14 mouse cellular contexts compared by ENCODE assay signal in the genomic region with DNA sequence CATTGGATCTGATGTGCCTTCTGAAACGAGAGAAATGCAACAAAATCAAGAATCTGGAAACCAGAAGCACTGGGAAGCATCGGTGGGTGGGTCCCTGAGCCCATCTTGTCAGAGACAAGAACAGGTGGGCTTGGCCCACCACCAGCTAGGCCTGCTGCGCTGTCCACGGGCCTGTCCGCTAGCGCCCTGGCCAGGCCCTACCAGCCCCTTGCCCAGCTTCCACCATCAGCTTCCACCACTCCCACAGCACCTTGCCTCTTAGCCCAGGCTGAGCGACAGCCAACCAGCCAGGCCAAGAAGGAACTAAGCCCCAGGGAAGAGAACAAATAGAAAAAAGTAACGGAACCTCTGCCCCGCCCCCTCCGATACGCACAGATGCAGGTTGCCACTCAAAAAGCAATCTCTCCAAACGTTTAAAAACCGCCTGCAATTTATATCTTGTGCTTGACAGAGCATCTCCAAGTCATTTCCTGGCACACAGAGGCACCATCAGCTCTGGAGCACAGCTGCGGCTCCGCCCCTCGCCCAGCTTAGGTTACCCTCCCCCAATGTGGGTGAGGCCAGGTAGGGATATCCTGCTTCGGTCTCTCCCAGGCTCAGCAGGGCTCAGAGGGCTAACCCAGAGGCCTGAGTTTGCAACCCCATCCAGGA.
DNase-seq lines count a peak whose midpoint lies in the region; ATAC-seq and TF ChIP-seq lines count a peak whose summit lies in the region.
"Had no signal": no experiment of that assay in that cellular context is flagged by ENCODE, and none has a peak within 500 bp of the region (broad histone marks: within the 10 kb centered on the region; RNA-seq: fewer than 3 reads in every experiment).

No protein-coding gene starts in this region.

- H3K27me3 ChIP-seq in forebrain, embryonic 15.5 days, result 0 out of 2 replicates have a peak, but pooled peaks cover 2% of the 10 kb centered on the region
- peaks cover 42% of the 10 kb centered on the region for H3K27me3 ChIP-seq in forebrain, embryonic 12.5 days
- H3K27me3 ChIP-seq in midbrain, embryonic 12.5 days, result peaks cover 36% of the 10 kb centered on the region
- no peaks in the 10 kb centered on the region for H3K27me3 ChIP-seq in midbrain, embryonic 16.5 days (ENCODE audit: control insufficient read depth, insufficient read depth, low read depth, low read length)
- H3K27me3 ChIP-seq in E14TG2a.4 (ENCODE audit: insufficient read depth, low read length), result peaks cover 59% of the 10 kb centered on the region
- H3K27me3 ChIP-seq in hindbrain, embryonic 13.5 days, result 0 out of 2 replicates have a peak, but pooled peaks cover 7% of the 10 kb centered on the region
- H3K27me3 ChIP-seq in intestine, embryonic 16.5 days (replicated peaks; ENCODE audit: control insufficient read depth, insufficient read depth, low read length), result no peaks in the 10 kb centered on the region

- ATAC-seq in forebrain, embryonic 15.5 days (replicated peaks), result peak; percentile 38; the same call in 1 of the 2 replicates
- no peak for ATAC-seq in forebrain, embryonic 12.5 days (ENCODE audit: low FRiP score)
- no peak for ATAC-seq in midbrain, embryonic 12.5 days (ENCODE audit: low FRiP score, low read depth)
- ATAC-seq in midbrain, embryonic 16.5 days, result no peak
- no peak for ATAC-seq in hindbrain, embryonic 13.5 days (ENCODE audit: low FRiP score)
- no peak for ATAC-seq in intestine, embryonic 16.5 days

- H3K4me2 ChIP-seq in forebrain, embryonic 15.5 days (replicated peaks), result no peak overlapping the region
- no peak overlapping the region for H3K4me2 ChIP-seq in forebrain, embryonic 12.5 days
- H3K4me2 ChIP-seq in midbrain, embryonic 12.5 days (replicated peaks), result no peak overlapping the region
- H3K4me2 ChIP-seq in midbrain, embryonic 16.5 days (ENCODE audit: low read length), result no peak overlapping the region
- no peak overlapping the region for H3K4me2 ChIP-seq in hindbrain, embryonic 13.5 days
- H3K4me2 ChIP-seq in intestine, embryonic 16.5 days (ENCODE audit: low read depth, low read length), result no peak overlapping the region
- H3K4me2 ChIP-seq: limb, embryonic 15.5 days; midbrain, embryonic 11.5 days had no signal

- no peak overlapping the region for H3K4me3 ChIP-seq in forebrain, embryonic 15.5 days
- H3K4me3 ChIP-seq in forebrain, embryonic 12.5 days (replicated peaks), result no peak overlapping the region
- no peak overlapping the region for H3K4me3 ChIP-seq in midbrain, embryonic 12.5 days
- H3K4me3 ChIP-seq in midbrain, embryonic 16.5 days (ENCODE audit: low read depth, low read length), result no peak overlapping the region
- peak overlapping the region; percentile 54 for H3K4me3 ChIP-seq in E14TG2a.4 (replicated peaks; ENCODE audit: low read length)
- no peak overlapping the region for H3K4me3 ChIP-seq in hindbrain, embryonic 13.5 days
- H3K4me3 ChIP-seq in intestine, embryonic 16.5 days (ENCODE audit: low read length), result no peak overlapping the region
- H3K4me3 ChIP-seq: left cerebral cortex, adult 2 months; limb, embryonic 15.5 days had no signal

- no peak overlapping the region for H3K9ac ChIP-seq in forebrain, embryonic 15.5 days (replicated peaks)
- H3K9ac ChIP-seq in forebrain, embryonic 12.5 days, result no peak overlapping the region
- H3K9ac ChIP-seq in midbrain, embryonic 12.5 days (replicated peaks), result no peak overlapping the region
- no peak overlapping the region for H3K9ac ChIP-seq in midbrain, embryonic 16.5 days (ENCODE audit: low read depth, low read length)
- no peak overlapping the region for H3K9ac ChIP-seq in hindbrain, embryonic 13.5 days
- H3K9ac ChIP-seq in intestine, embryonic 16.5 days (ENCODE audit: low read depth, low read length), result no peak overlapping the region
- H3K9ac ChIP-seq: limb, embryonic 15.5 days had no signal

- 66% methylated on average over 17 of the region's 17 CpGs for WGBS in forebrain, embryonic 15.5 days
- 71% methylated on average over 17 of the region's 17 CpGs for WGBS in forebrain, embryonic 12.5 days
- 66% methylated on average over 17 of the region's 17 CpGs for WGBS in midbrain, embryonic 12.5 days
- WGBS in midbrain, embryonic 16.5 days, result 69% methylated on average over 17 of the region's 17 CpGs
- 51% methylated on average over 17 of the region's 17 CpGs for WGBS in hindbrain, embryonic 13.5 days
- WGBS in intestine, embryonic 16.5 days, result 64% methylated on average over 17 of the region's 17 CpGs

- no peak for DNase-seq in urinary bladder, postnatal 10 days (ENCODE audit: low spot score)
- DNase-seq: adrenal gland, postnatal 25 days; cerebellum, adult 18-20 months; kidney, postnatal 25 days had no signal

- no peaks in the 10 kb centered on the region for H3K36me3 ChIP-seq in forebrain, embryonic 15.5 days
- H3K36me3 ChIP-seq in forebrain, embryonic 12.5 days (replicated peaks), result no peaks in the 10 kb centered on the region
- no peaks in the 10 kb centered on the region for H3K36me3 ChIP-seq in midbrain, embryonic 12.5 days
- H3K36me3 ChIP-seq in midbrain, embryonic 16.5 days (ENCODE audit: control insufficient read depth, insufficient read depth, low read length), result no peaks in the 10 kb centered on the region
- H3K36me3 ChIP-seq in E14TG2a.4 (ENCODE audit: insufficient read depth, low read length), result no peaks in the 10 kb centered on the region
- H3K36me3 ChIP-seq in hindbrain, embryonic 13.5 days, result no peaks in the 10 kb centered on the region
- no peaks in the 10 kb centered on the region for H3K36me3 ChIP-seq in intestine, embryonic 16.5 days (ENCODE audit: control insufficient read depth, insufficient read depth, low read length)
- H3K36me3 ChIP-seq: limb, embryonic 15.5 days had no signal

- H3K9me3 ChIP-seq in forebrain, embryonic 15.5 days, result no peaks in the 10 kb centered on the region
- no peaks in the 10 kb centered on the region for H3K9me3 ChIP-seq in forebrain, embryonic 12.5 days
- no peaks in the 10 kb centered on the region for H3K9me3 ChIP-seq in midbrain, embryonic 12.5 days
- H3K9me3 ChIP-seq in midbrain, embryonic 16.5 days (replicated peaks; ENCODE audit: control insufficient read depth, low read length, poor library complexity, severe bottlenecking), result no peaks in the 10 kb centered on the region
- H3K9me3 ChIP-seq in E14TG2a.4 (ENCODE audit: low read length), result no peaks in the 10 kb centered on the region
- H3K9me3 ChIP-seq in hindbrain, embryonic 13.5 days, result no peaks in the 10 kb centered on the region
- H3K9me3 ChIP-seq in intestine, embryonic 16.5 days (ENCODE audit: control insufficient read depth, low read length), result no peaks in the 10 kb centered on the region
- H3K9me3 ChIP-seq: limb, embryonic 15.5 days had no signal

- peaks cover 21% of the 10 kb centered on the region for H3K4me1 ChIP-seq in forebrain, embryonic 15.5 days
- peaks cover 36% of the 10 kb centered on the region for H3K4me1 ChIP-seq in forebrain, embryonic 12.5 days
- H3K4me1 ChIP-seq in midbrain, embryonic 12.5 days, result peaks cover 13% of the 10 kb centered on the region
- peaks cover 8% of the 10 kb centered on the region; the same call in 1 of the 2 replicates for H3K4me1 ChIP-seq in midbrain, embryonic 16.5 days (ENCODE audit: control insufficient read depth, insufficient read depth, low read length)
- H3K4me1 ChIP-seq in E14TG2a.4 (replicated peaks; ENCODE audit: low read depth, low read length), result peaks cover 58% of the 10 kb centered on the region
- peaks cover 74% of the 10 kb centered on the region for H3K4me1 ChIP-seq in hindbrain, embryonic 13.5 days (replicated peaks)
- H3K4me1 ChIP-seq in intestine, embryonic 16.5 days (ENCODE audit: control insufficient read depth, insufficient read depth, low read length), result no peaks in the 10 kb centered on the region

- H3K27ac ChIP-seq in forebrain, embryonic 15.5 days (replicated peaks), result peak overlapping the region; percentile 47; the same call in 1 of the 2 replicates
- no peak overlapping the region for H3K27ac ChIP-seq in forebrain, embryonic 12.5 days
- 0 out of 2 replicates have a peak overlapping the region, but pooled peaks have one; percentile 8 for H3K27ac ChIP-seq in midbrain, embryonic 12.5 days (replicated peaks)
- H3K27ac ChIP-seq in midbrain, embryonic 16.5 days (ENCODE audit: low read length), result no peak overlapping the region
- peak overlapping the region; percentile 66 for H3K27ac ChIP-seq in hindbrain, embryonic 13.5 days
- H3K27ac ChIP-seq in intestine, embryonic 16.5 days (ENCODE audit: low read length), result no peak overlapping the region
- H3K27ac ChIP-seq: left cerebral cortex, adult 2 months; limb, embryonic 15.5 days had no signal

- no peak for TF ChIP-seq CTCF in E14TG2a.4 (conservative IDR thresholded peaks at IDR 0.05; ENCODE audit: low read length)

Comparison
In these comparisons a context has a peak if more than half of its experiments do, and no peak if none do; other contexts are left out.
1. H3K27ac ChIP-seq: peak in forebrain, embryonic 15.5 days (single experiment), midbrain, embryonic 12.5 days (single experiment) and hindbrain, embryonic 13.5 days (single experiment); none in forebrain, embryonic 12.5 days (single experiment), midbrain, embryonic 16.5 days (single experiment) and intestine, embryonic 16.5 days (single experiment).